Mouse (Mus musculus): ENCODE measurements around the gene Prmt9. TPM values are rescaled to one million over a fixed set of nuclear protein-coding genes. Genes with fewer than 3 reads are reported as not detected.

The Prmt9 gene
- polyA plus RNA-seq (2014; fragmentation: Nextera tagmentation; extraction: Ambion mirVana) = 19.6 and 19.7 TPM in 2 replicates

DNA sequence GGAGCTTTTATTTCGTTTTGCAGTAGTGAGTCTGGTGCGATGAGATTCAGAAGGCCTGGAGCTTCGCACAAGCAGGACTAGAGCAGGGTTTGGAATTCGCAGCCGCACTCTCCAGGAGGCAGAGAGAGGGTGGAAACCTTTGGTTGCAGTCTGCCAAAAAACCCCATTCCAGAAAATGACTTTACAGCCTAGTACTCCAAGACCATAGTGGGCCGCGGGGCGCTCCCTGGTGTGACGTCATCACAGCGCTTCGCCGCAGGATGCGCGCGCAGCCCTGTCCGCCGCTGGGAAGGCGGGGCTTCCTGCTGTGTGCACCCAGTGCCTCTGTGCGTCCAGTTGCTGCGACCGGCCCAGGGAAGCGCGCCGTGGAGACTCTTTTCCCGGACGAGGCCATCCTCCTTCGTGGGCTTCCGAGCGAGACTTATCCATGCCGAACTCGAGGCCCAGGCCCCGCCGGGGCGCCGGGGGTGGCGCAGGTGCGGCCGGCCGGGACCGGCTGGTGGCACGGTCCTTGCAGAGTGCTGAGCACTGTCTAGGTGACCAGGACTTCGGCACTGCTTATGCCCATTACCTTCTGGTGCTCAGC lies at the start of gene Prmt9:
Gene Prmt9, plus strand, starts transcription at position 277 of the 586 bp plus-strand sequence.
- Histone ChIP-seq H3K4me2 (ENCODE audit: low read length) (peak within 1 kb of the TSS; percentile 77), H3K9me3 (ENCODE audit: control insufficient read depth, low read length) (0 out of 2 replicates have a peak, but pooled peaks cover 4% of the 10 kb centered on the region), H3K27ac (ENCODE audit: low read depth) (peak within 1 kb of the TSS; percentile 64), H3K4me1 (replicated peaks; ENCODE audit: control insufficient read depth, insufficient read depth, low read length) (no peaks in the 10 kb centered on the region), H3K36me3 (ENCODE audit: control insufficient read depth, insufficient read depth, low read length) (peaks cover 25% of the 10 kb centered on the region), H3K9ac (ENCODE audit: low read length) (peak within 1 kb of the TSS; percentile 81), H3K27me3 (replicated peaks; ENCODE audit: control insufficient read depth, insufficient read depth, low read length) (no peaks in the 10 kb centered on the region), H3K4me3 (ENCODE audit: low read depth, low read length) (peak within 1 kb of the TSS; percentile 75)
- 4% methylated on average over 42 of the region's 42 CpGs for WGBS
- DNase-seq (ENCODE audit: low spot score) (peak; percentile 96), ATAC-seq (replicated peaks; ENCODE audit: low FRiP score, low TSS enrichment, low read depth) (peak; percentile 99)

DNA sequence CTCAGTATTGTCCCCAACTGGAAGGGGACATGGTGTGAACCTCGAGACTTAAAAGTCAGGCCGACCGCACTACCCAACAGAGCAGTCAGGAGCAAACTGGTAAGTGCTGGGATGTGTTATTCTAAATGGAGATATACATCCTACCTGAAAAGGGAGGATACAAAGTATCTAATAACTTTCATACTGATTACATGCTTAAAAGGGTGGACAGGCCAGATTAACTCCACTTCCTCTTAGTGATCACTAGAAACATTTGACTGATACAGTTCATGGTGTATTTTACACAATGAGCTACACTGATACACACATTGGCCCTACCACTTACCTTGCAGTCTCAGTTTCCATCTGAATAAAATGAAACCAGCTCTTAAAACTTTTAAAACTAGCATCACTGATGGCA lies 48.9 kb upstream of the Prmt9 start:
- H3K9me3 ChIP-seq (ENCODE audit: control insufficient read depth, low read length) = 0 out of 2 replicates have a peak, but pooled peaks cover 2% of the 10 kb centered on the region
- H3K27me3 ChIP-seq (replicated peaks; ENCODE audit: control insufficient read depth, insufficient read depth, low read length) = no peaks in the 10 kb centered on the region
- H3K27ac ChIP-seq (ENCODE audit: low read depth) = no peak overlapping the region
- DNase-seq (ENCODE audit: low spot score) (no peak), ATAC-seq (replicated peaks; ENCODE audit: low FRiP score, low TSS enrichment, low read depth) (no peak)
- H3K4me2 ChIP-seq (ENCODE audit: low read length) = no peak overlapping the region
- H3K36me3 ChIP-seq (ENCODE audit: control insufficient read depth, insufficient read depth, low read length) = no peaks in the 10 kb centered on the region
- 95% methylated on average over 3 of the region's 3 CpGs for WGBS
- peaks cover 15% of the 10 kb centered on the region; the same call in 1 of the 2 replicates for H3K4me1 ChIP-seq (replicated peaks; ENCODE audit: control insufficient read depth, insufficient read depth, low read length)
- H3K9ac ChIP-seq (ENCODE audit: low read length) = no peak overlapping the region
- H3K4me3 ChIP-seq (ENCODE audit: low read depth, low read length) = no peak overlapping the region

DNA sequence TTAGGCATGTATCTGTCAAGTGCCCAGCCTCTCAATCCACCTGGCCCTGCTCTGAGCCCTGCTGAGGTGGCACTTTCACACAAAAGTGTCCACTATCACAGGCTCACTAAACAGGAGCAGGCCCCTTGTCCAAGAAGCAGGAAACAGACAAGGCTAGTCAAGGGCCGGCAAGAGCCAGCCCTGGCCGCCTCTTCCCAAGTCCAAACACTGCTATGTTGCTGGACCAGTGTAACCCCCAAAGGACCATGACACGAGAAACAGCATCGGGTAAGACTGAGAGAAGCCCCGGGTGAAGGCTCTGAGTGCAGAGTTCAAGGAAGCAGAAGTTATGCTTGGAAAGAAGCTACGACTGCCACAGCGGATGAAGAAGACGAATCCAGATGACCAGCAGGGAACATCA lies 48.1 kb upstream of the Prmt9 start:
- H3K4me3 ChIP-seq (ENCODE audit: low read depth, low read length) = no peak overlapping the region
- no peaks in the 10 kb centered on the region for H3K27me3 ChIP-seq (replicated peaks; ENCODE audit: control insufficient read depth, insufficient read depth, low read length)
- 0 out of 2 replicates have a peak, but pooled peaks cover 2% of the 10 kb centered on the region for H3K9me3 ChIP-seq (ENCODE audit: control insufficient read depth, low read length)
- H3K36me3 ChIP-seq (ENCODE audit: control insufficient read depth, insufficient read depth, low read length) = no peaks in the 10 kb centered on the region
- no peak overlapping the region for H3K4me2 ChIP-seq (ENCODE audit: low read length)
- ATAC-seq (replicated peaks; ENCODE audit: low FRiP score, low TSS enrichment, low read depth) = no peak
- no peak overlapping the region for H3K9ac ChIP-seq (ENCODE audit: low read length)
- 89% methylated on average over 8 of the region's 8 CpGs for WGBS
- H3K4me1 ChIP-seq (replicated peaks; ENCODE audit: control insufficient read depth, insufficient read depth, low read length) = peaks cover 15% of the 10 kb centered on the region; the same call in 1 of the 2 replicates
- no peak for DNase-seq (ENCODE audit: low spot score)
- no peak overlapping the region for H3K27ac ChIP-seq (ENCODE audit: low read depth)

DNA sequence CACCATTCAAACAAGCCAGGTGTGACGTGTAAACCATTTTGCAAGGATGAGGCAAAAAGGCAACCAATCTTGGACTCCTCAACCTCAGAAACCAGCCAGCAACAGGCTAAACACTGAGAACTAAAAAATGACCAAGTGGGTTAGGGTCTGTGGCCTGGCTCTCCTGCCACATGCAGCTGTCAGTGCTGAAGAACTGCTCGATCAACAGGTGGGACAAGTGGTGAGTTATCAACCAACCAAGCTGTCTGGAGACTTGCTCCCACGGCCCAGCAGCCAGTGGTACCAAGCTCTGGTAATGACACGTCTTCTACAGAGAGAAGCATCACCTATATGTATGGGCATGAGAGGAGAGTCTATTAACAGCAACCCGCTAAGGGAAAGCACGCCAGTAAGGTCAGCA lies 46.6 kb upstream of the Prmt9 start:
- Histone ChIP-seq H3K4me1 (replicated peaks; ENCODE audit: control insufficient read depth, insufficient read depth, low read length) (peaks cover 12% of the 10 kb centered on the region; the same call in 1 of the 2 replicates), H3K27me3 (replicated peaks; ENCODE audit: control insufficient read depth, insufficient read depth, low read length) (no peaks in the 10 kb centered on the region), H3K9ac (ENCODE audit: low read length) (no peak overlapping the region), H3K9me3 (ENCODE audit: control insufficient read depth, low read length) (0 out of 2 replicates have a peak, but pooled peaks cover 2% of the 10 kb centered on the region), H3K36me3 (ENCODE audit: control insufficient read depth, insufficient read depth, low read length) (no peaks in the 10 kb centered on the region), H3K4me2 (ENCODE audit: low read length) (no peak overlapping the region), H3K4me3 (ENCODE audit: low read depth, low read length) (no peak overlapping the region), H3K27ac (ENCODE audit: low read depth) (no peak overlapping the region)
- 88% methylated on average over 6 of the region's 6 CpGs for WGBS
- ATAC-seq (replicated peaks; ENCODE audit: low FRiP score, low TSS enrichment, low read depth) (no peak), DNase-seq (ENCODE audit: low spot score) (no peak)

DNA sequence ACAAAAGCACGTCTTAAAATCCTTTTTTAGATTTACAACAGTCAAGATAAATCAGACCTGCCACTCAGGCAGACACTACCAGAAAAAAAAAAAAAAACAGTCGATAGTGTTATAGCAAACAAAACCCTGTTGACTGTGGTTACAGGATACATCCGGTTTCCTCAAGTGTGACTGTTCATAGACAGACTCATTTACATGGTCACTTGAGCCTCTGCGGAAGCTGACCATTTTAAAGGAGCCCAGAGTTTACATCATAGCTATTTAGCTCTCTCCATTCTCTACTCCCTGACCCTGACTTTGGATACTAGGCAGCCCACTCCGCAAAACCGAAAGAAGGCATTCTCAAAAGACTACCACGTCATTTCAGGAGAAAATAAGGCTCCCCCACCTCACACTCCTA lies 42.7 kb upstream of the Prmt9 start:
- H3K9ac ChIP-seq (ENCODE audit: low read length) = no peak overlapping the region
- ATAC-seq (replicated peaks; ENCODE audit: low FRiP score, low TSS enrichment, low read depth) = no peak
- H3K27ac ChIP-seq (ENCODE audit: low read depth) = no peak overlapping the region
- no peak overlapping the region for H3K4me2 ChIP-seq (ENCODE audit: low read length)
- H3K27me3 ChIP-seq (replicated peaks; ENCODE audit: control insufficient read depth, insufficient read depth, low read length) = no peaks in the 10 kb centered on the region
- H3K4me1 ChIP-seq (replicated peaks; ENCODE audit: control insufficient read depth, insufficient read depth, low read length) = peaks cover 16% of the 10 kb centered on the region
- 69% methylated on average over 7 of the region's 7 CpGs for WGBS
- H3K9me3 ChIP-seq (ENCODE audit: control insufficient read depth, low read length) = no peaks in the 10 kb centered on the region
- no peak for DNase-seq (ENCODE audit: low spot score)
- no peak overlapping the region for H3K4me3 ChIP-seq (ENCODE audit: low read depth, low read length)
- H3K36me3 ChIP-seq (ENCODE audit: control insufficient read depth, insufficient read depth, low read length) = no peaks in the 10 kb centered on the region

DNA sequence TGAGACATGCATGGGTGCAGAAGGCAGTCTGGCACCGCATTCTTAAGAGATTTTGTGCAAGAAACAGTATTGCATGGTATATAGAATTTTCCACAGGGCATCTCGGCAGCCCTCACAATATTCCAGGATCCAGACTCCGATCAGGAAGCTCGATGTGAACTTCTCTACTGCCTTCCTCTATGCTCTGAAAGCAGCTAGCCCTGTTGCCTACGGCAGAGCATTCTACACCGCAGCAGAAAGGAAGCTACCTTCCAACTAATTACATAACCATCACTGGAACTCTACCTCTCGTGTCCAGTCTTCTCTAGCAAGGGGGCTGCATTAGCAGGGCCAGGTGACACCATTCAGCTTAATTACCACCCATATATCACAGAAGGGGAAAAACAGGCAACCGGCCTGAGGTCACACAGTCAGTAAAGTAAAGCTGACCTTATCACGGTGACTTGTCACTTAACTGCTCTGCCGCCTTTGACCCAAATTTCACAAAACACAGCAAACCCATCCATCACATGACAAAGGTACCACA lies 41.6 kb upstream of the Prmt9 start:
- DNase-seq (ENCODE audit: low spot score) = no peak
- Histone ChIP-seq H3K36me3 (ENCODE audit: control insufficient read depth, insufficient read depth, low read length) (no peaks in the 10 kb centered on the region), H3K9ac (ENCODE audit: low read length) (no peak overlapping the region), H3K4me2 (ENCODE audit: low read length) (no peak overlapping the region), H3K9me3 (ENCODE audit: control insufficient read depth, low read length) (no peaks in the 10 kb centered on the region), H3K27me3 (replicated peaks; ENCODE audit: control insufficient read depth, insufficient read depth, low read length) (no peaks in the 10 kb centered on the region), H3K4me1 (replicated peaks; ENCODE audit: control insufficient read depth, insufficient read depth, low read length) (peaks cover 22% of the 10 kb centered on the region), H3K4me3 (ENCODE audit: low read depth, low read length) (no peak overlapping the region), H3K27ac (ENCODE audit: low read depth) (no peak overlapping the region)
- 60% methylated on average over 10 of the region's 10 CpGs for WGBS
- no peak for ATAC-seq (replicated peaks; ENCODE audit: low FRiP score, low TSS enrichment, low read depth)

DNA sequence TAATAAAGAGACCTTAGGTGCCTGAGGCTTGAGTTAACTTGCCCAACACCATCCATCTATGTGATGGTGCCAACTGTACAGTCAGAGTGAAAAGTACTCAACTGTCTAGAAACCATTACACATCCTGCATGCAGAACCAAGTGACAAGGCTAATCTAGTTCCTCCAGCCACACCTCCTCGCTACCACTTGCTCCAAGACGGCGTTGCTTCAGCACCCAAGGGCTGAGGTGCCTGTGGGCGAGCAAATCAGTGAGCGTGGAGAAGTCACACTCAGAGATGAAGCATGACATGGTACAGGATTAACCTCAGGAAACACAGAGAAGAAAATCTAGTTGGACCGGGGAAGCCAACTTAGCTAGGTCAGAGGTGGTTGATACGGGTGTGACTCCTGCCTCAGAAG lies 40.2 kb upstream of the Prmt9 start:
- 88% methylated on average over 7 of the region's 7 CpGs for WGBS
- DNase-seq (ENCODE audit: low spot score) (no peak), ATAC-seq (replicated peaks; ENCODE audit: low FRiP score, low TSS enrichment, low read depth) (no peak)
- Histone ChIP-seq H3K9me3 (ENCODE audit: control insufficient read depth, low read length) (no peaks in the 10 kb centered on the region), H3K4me1 (replicated peaks; ENCODE audit: control insufficient read depth, insufficient read depth, low read length) (peaks cover 25% of the 10 kb centered on the region), H3K27ac (ENCODE audit: low read depth) (no peak overlapping the region), H3K36me3 (ENCODE audit: control insufficient read depth, insufficient read depth, low read length) (no peaks in the 10 kb centered on the region), H3K4me2 (ENCODE audit: low read length) (no peak overlapping the region), H3K27me3 (replicated peaks; ENCODE audit: control insufficient read depth, insufficient read depth, low read length) (no peaks in the 10 kb centered on the region), H3K9ac (ENCODE audit: low read length) (no peak overlapping the region), H3K4me3 (ENCODE audit: low read depth, low read length) (no peak overlapping the region)

DNA sequence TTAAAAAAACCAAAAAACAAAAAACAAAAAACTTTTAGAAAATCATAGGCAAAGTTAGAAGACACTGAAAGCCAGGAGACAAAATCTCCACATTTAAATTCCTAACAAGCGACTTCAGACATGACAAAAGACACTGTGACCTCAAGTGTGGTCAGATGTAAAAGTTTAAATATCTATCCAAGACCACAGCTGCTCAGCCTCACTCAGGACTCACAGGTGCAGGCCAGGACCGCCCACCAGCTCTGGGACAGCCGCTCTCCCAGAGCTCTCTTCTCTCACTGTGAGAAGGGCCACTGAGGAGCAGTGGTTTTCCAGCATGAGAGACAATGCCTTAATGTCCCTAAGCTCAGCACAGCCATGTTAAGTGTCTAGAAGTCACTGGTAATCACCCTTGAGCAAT lies 38.8 kb upstream of the Prmt9 start:
- Histone ChIP-seq H3K4me1 (replicated peaks; ENCODE audit: control insufficient read depth, insufficient read depth, low read length) (peaks cover 33% of the 10 kb centered on the region), H3K9ac (ENCODE audit: low read length) (no peak overlapping the region), H3K27ac (ENCODE audit: low read depth) (no peak overlapping the region), H3K27me3 (replicated peaks; ENCODE audit: control insufficient read depth, insufficient read depth, low read length) (no peaks in the 10 kb centered on the region), H3K4me3 (ENCODE audit: low read depth, low read length) (no peak overlapping the region), H3K9me3 (ENCODE audit: control insufficient read depth, low read length) (no peaks in the 10 kb centered on the region), H3K36me3 (ENCODE audit: control insufficient read depth, insufficient read depth, low read length) (no peaks in the 10 kb centered on the region), H3K4me2 (ENCODE audit: low read length) (no peak overlapping the region)
- 66% methylated on average over 3 of the region's 3 CpGs for WGBS
- ATAC-seq (replicated peaks; ENCODE audit: low FRiP score, low TSS enrichment, low read depth) (no peak), DNase-seq (ENCODE audit: low spot score) (no peak)
